Mouse (Mus musculus): ENCODE data around the gene Spag6. TPM values are rescaled to one million over a fixed set of nuclear protein-coding genes. Genes with fewer than 3 reads are reported as not detected.
A peak's percentile ranks its signal among the peaks of the same experiment; 100 is the strongest.

Spag6 gene
- polyA plus RNA-seq (2015; fragmentation: Nextera tagmentation; extraction: Ambion mirVana), result 0.17 TPM in 1 of 2 replicates, not detected in the other

GRCm38 (mm10) chr2:18693871-18694610 lies at the start of gene Spag6:
Spag6 (plus strand) TSS chr2:18694032.
- H3K4me2 ChIP-seq, result peak within 1 kb of the TSS; percentile 93

GRCm38 (mm10) chr2:18648563-18648962 lies 45.3 kb upstream of the Spag6 start:
- Histone ChIP-seq H3K9me3 (no peaks in the 10 kb centered on the region), H3K9ac (no peak overlapping the region), H3K4me2 (no peak overlapping the region), H3K36me3 (no peaks in the 10 kb centered on the region), H3K27ac (replicated peaks) (no peak overlapping the region), H3K27me3 (replicated peaks) (0 out of 2 replicates have a peak, but pooled peaks cover 3% of the 10 kb centered on the region), H3K4me3 (no peak overlapping the region), H3K4me1 (no peaks in the 10 kb centered on the region)
- 79% methylated on average over 4 of the region's 4 CpGs for WGBS
- no peak for ATAC-seq (ENCODE audit: extremely low read depth, insufficient number of reproducible peaks, low FRiP score, low TSS enrichment)

More at GRCm38 (mm10) chr2:18693871-18694610, at the start of gene Spag6:
- peak; percentile 26; the same call in 1 of the 2 replicates for ATAC-seq (ENCODE audit: extremely low read depth, insufficient number of reproducible peaks, low FRiP score, low TSS enrichment)
- H3K9me3 ChIP-seq, result no peaks in the 10 kb centered on the region
- H3K27me3 ChIP-seq (replicated peaks), result peaks cover 78% of the 10 kb centered on the region
- WGBS, result under 1% methylated on average over 61 of the region's 61 CpGs
- peaks cover 32% of the 10 kb centered on the region for H3K4me1 ChIP-seq
- peak within 1 kb of the TSS; percentile 69 for H3K4me3 ChIP-seq
- no peaks in the 10 kb centered on the region for H3K36me3 ChIP-seq
- H3K9ac ChIP-seq, result peak within 1 kb of the TSS; percentile 88
- peak within 1 kb of the TSS; percentile 69 for H3K27ac ChIP-seq (replicated peaks)

GRCm38 (mm10) chr2:18654821-18655220 lies 39.0 kb upstream of the Spag6 start:
- 63% methylated on average over 5 of the region's 5 CpGs for WGBS
- Histone ChIP-seq H3K27me3 (replicated peaks) (0 out of 2 replicates have a peak, but pooled peaks cover 2% of the 10 kb centered on the region), H3K36me3 (no peaks in the 10 kb centered on the region), H3K4me2 (no peak overlapping the region), H3K4me3 (no peak overlapping the region), H3K9me3 (no peaks in the 10 kb centered on the region), H3K4me1 (peaks cover 3% of the 10 kb centered on the region; the same call in 1 of the 2 replicates), H3K27ac (replicated peaks) (no peak overlapping the region), H3K9ac (no peak overlapping the region)
- no peak for ATAC-seq (ENCODE audit: extremely low read depth, insufficient number of reproducible peaks, low FRiP score, low TSS enrichment)

- no peak for ATAC-seq (ENCODE audit: extremely low read depth, insufficient number of reproducible peaks, low FRiP score, low TSS enrichment)
- Histone ChIP-seq H3K27me3 (replicated peaks) (peaks cover 19% of the 10 kb centered on the region), H3K36me3 (no peaks in the 10 kb centered on the region), H3K9me3 (no peaks in the 10 kb centered on the region), H3K27ac (replicated peaks) (no peak overlapping the region), H3K9ac (no peak overlapping the region), H3K4me1 (no peaks in the 10 kb centered on the region), H3K4me2 (no peak overlapping the region), H3K4me3 (no peak overlapping the region)
- WGBS, result 87% methylated on average over 3 of the region's 3 CpGs
Observed at GRCm38 (mm10) chr2:18664003-18664402, 29.8 kb upstream of the Spag6 start.

GRCm38 (mm10) chr2:18671041-18671440 lies 22.8 kb upstream of the Spag6 start:
- no peak overlapping the region for H3K27ac ChIP-seq (replicated peaks)
- H3K36me3 ChIP-seq, result 0 out of 2 replicates have a peak, but pooled peaks cover 2% of the 10 kb centered on the region
- no peak overlapping the region for H3K9ac ChIP-seq
- 24% methylated on average over 6 of the region's 6 CpGs for WGBS
- no peaks in the 10 kb centered on the region for H3K9me3 ChIP-seq
- H3K27me3 ChIP-seq (replicated peaks), result peaks cover 40% of the 10 kb centered on the region
- peaks cover 17% of the 10 kb centered on the region for H3K4me1 ChIP-seq
- H3K4me2 ChIP-seq, result no peak overlapping the region
- no peak for ATAC-seq (ENCODE audit: extremely low read depth, insufficient number of reproducible peaks, low FRiP score, low TSS enrichment)
- H3K4me3 ChIP-seq, result no peak overlapping the region

- H3K36me3 ChIP-seq, result 0 out of 2 replicates have a peak, but pooled peaks cover 2% of the 10 kb centered on the region
- H3K9me3 ChIP-seq, result no peaks in the 10 kb centered on the region
- peak; percentile 72 for ATAC-seq (ENCODE audit: extremely low read depth, insufficient number of reproducible peaks, low FRiP score, low TSS enrichment)
- peaks cover 18% of the 10 kb centered on the region for H3K4me1 ChIP-seq
- peak within 1 kb of the TSS; percentile 73 for H3K4me2 ChIP-seq
- WGBS, result under 1% methylated on average over 90 of the region's 91 CpGs
- peaks cover 33% of the 10 kb centered on the region for H3K27me3 ChIP-seq (replicated peaks)
- H3K27ac ChIP-seq (replicated peaks), result peak within 1 kb of the TSS; percentile 98
- H3K9ac ChIP-seq, result peak within 1 kb of the TSS; percentile 99
- peak within 1 kb of the TSS; percentile 94 for H3K4me3 ChIP-seq
Observed at GRCm38 (mm10) chr2:18672133-18672765, 21.6 kb upstream of the Spag6 start, which contains the start of gene Commd3. Commd3 (plus strand) TSS chr2:18672384.

GRCm38 (mm10) chr2:18672766-18673164 lies 21.1 kb upstream of the Spag6 start:
- Histone ChIP-seq H3K9ac (peak overlapping the region; percentile 99), H3K9me3 (no peaks in the 10 kb centered on the region), H3K4me2 (peak overlapping the region; percentile 73), H3K4me3 (peak overlapping the region; percentile 94), H3K27me3 (replicated peaks) (peaks cover 29% of the 10 kb centered on the region), H3K27ac (replicated peaks) (peak overlapping the region; percentile 98), H3K36me3 (0 out of 2 replicates have a peak, but pooled peaks cover 2% of the 10 kb centered on the region), H3K4me1 (peaks cover 18% of the 10 kb centered on the region)
- WGBS, result 3% methylated on average over 11 of the region's 11 CpGs
- ATAC-seq (ENCODE audit: extremely low read depth, insufficient number of reproducible peaks, low FRiP score, low TSS enrichment), result no peak

GRCm38 (mm10) chr2:18673766-18674165 lies 20.1 kb upstream of the Spag6 start:
- H3K9ac ChIP-seq, result no peak overlapping the region
- H3K4me3 ChIP-seq, result no peak overlapping the region; the same call in 1 of the 2 replicates
- WGBS, result 64% methylated on average over 4 of the region's 4 CpGs

GRCm38 (mm10) chr2:18674193-18674902 lies 19.5 kb upstream of the Spag6 start:
- no peaks in the 10 kb centered on the region for H3K9me3 ChIP-seq
- no peak for ATAC-seq (ENCODE audit: extremely low read depth, insufficient number of reproducible peaks, low FRiP score, low TSS enrichment)
- H3K4me1 ChIP-seq, result peaks cover 24% of the 10 kb centered on the region
- no peak overlapping the region for H3K9ac ChIP-seq
- H3K4me2 ChIP-seq, result no peak overlapping the region
- H3K36me3 ChIP-seq, result 0 out of 2 replicates have a peak, but pooled peaks cover 2% of the 10 kb centered on the region
- H3K4me3 ChIP-seq, result no peak overlapping the region
- H3K27ac ChIP-seq (replicated peaks), result no peak overlapping the region
- H3K27me3 ChIP-seq (replicated peaks), result peaks cover 27% of the 10 kb centered on the region
- WGBS, result 76% methylated on average over 4 of the region's 4 CpGs

More at GRCm38 (mm10) chr2:18673766-18674165, 20.1 kb upstream of the Spag6 start:
- no peak for ATAC-seq (ENCODE audit: extremely low read depth, insufficient number of reproducible peaks, low FRiP score, low TSS enrichment)
- peak overlapping the region; percentile 73 for H3K4me2 ChIP-seq
- H3K9me3 ChIP-seq, result no peaks in the 10 kb centered on the region
- no peak overlapping the region for H3K27ac ChIP-seq (replicated peaks)
- H3K27me3 ChIP-seq (replicated peaks), result peaks cover 21% of the 10 kb centered on the region
- peaks cover 24% of the 10 kb centered on the region for H3K4me1 ChIP-seq
- H3K36me3 ChIP-seq, result 0 out of 2 replicates have a peak, but pooled peaks cover 2% of the 10 kb centered on the region

GRCm38 (mm10) chr2:18675681-18676456 lies 18.0 kb upstream of the Spag6 start:
- Histone ChIP-seq H3K4me1 (peaks cover 33% of the 10 kb centered on the region), H3K4me3 (peak overlapping the region; percentile 88), H3K27ac (replicated peaks) (peak overlapping the region; percentile 80), H3K4me2 (peak overlapping the region; percentile 87), H3K9me3 (no peaks in the 10 kb centered on the region), H3K9ac (peak overlapping the region; percentile 97), H3K27me3 (replicated peaks) (peaks cover 28% of the 10 kb centered on the region), H3K36me3 (0 out of 2 replicates have a peak, but pooled peaks cover 2% of the 10 kb centered on the region)
- 15% methylated on average over 42 of the region's 42 CpGs for WGBS
- ATAC-seq (ENCODE audit: extremely low read depth, insufficient number of reproducible peaks, low FRiP score, low TSS enrichment), result no peak
